Mouse (Mus musculus): ENCODE data around the gene Mipol1.

The Mipol1 gene

GRCm38 (mm10) chr12:57545371-57546241, 315.4 kb downstream of the Mipol1 start:
- no peak for DNase-seq (ENCODE audit: low spot score in 2 of 2)
